Mouse (Mus musculus) G1E (cell line): ENCODE measurements around the gene Diras1.

Experiments
- CTCF ChIP-seq: IDR thresholded peaks from 2 replicates; pipeline ENCODE4 v1.5.1; 2012; ENCODE audit warnings: low read depth, low read length, inconsistent platforms, mixed read lengths
- GATA1 ChIP-seq: IDR thresholded peaks from 2 replicates; pipeline ENCODE4 v1.6.1; 2012; ENCODE audit warnings: borderline replicate concordance, low read length, inconsistent platforms, mixed read lengths
- TAL1 ChIP-seq: conservative IDR thresholded peaks from 2 replicates; pipeline ENCODE4 v1.6.1; 2012; ENCODE audit warnings: low read depth, low read length, inconsistent platforms, mixed read lengths

GRCm38 (mm10) chr10:81020207-81020606 is 5.3 kb downstream of the Diras1 start:
- TF ChIP-seq GATA1, result no peak
- no peak for TF ChIP-seq TAL1
- no peak for TF ChIP-seq CTCF
